Mouse (Mus musculus) mammary gland, adult 2 months (tissue): ENCODE results near the gene Tenm3. TPM values are rescaled to one million over a fixed set of nuclear protein-coding genes. Genes with fewer than 3 reads are reported as not detected.

Source experiments
- polyA plus RNA-seq: library from polyadenylated mRNA; depleted of rRNA; stranded (reverse); fragments of >200 nt; gene quantifications from 2 replicates; pipeline ENCODE4 v1.2.3, GENCODE M21; 2012; ENCODE audit warnings: low replicate concordance; rRNA removed

Tenm3 gene
- polyA plus RNA-seq = 2.9 and 3.4 TPM in 2 replicates

GRCm38 (mm10) chr8:48843931-48844285 lies at the start of gene Tenm3:
TSS of gene Tenm3 (minus strand) at chr8:48843951.

